Mouse (Mus musculus): ENCODE data around the gene Phc2. TPM values are rescaled to one million over a fixed set of nuclear protein-coding genes. Genes with fewer than 3 reads are reported as not detected.
A peak's percentile ranks its signal among the peaks of the same experiment; 100 is the strongest.

Phc2 gene
- polyA plus RNA-seq, 1 experiment from 2014 or later: 40.7 TPM

DNA sequence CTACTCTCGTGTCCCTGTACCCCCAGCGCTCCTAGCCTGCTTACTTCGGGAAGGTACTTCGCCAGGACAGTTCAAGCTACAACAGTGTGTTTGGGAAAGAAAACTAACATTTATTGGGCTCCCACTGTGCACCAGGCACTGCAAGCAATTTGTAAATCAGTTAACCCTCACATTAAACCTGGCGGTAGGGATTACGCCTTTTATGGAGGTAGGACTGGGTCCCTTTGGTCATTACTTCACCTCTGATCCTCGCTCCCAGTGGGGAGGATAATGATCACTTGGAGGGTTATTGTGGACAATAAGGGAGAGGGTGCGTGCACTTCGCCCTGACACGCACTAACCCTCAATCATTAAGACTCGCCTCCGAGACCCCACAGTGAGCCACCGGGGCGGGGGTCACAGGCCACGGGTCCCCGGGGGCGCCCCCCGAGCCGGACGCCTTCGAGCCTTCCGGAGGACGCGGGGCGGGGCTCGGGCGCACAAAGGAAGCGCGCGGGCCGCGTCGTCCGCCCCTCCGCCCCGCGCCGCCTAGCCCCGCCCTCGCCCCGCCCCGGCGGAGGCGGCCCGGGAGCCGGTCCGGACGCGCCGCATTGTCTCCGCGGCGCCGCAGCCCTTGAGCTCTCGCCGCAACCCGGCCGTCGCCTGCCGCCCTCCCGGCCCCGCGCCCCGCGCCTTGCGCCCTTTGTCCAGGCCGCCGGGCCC is 72.7 kb downstream of the Phc2 start:
- Histone ChIP-seq H3K27me3 (no peaks in the 10 kb centered on the region), H3K9ac (peak overlapping the region; percentile 99), H3K4me1 (peaks cover 48% of the 10 kb centered on the region), H3K36me3 (0 out of 2 replicates have a peak, but pooled peaks cover 7% of the 10 kb centered on the region), H3K4me3 (peak overlapping the region; percentile 96), H3K27ac (peak overlapping the region; percentile 91), H3K4me2 (peak overlapping the region; percentile 60), H3K9me3 (no peaks in the 10 kb centered on the region)
- WGBS: 2% methylated on average over 53 of the region's 68 CpGs
- peak; percentile 83 for ATAC-seq (ENCODE audit: insufficient number of reproducible peaks, low FRiP score, low TSS enrichment, low read depth)

DNA sequence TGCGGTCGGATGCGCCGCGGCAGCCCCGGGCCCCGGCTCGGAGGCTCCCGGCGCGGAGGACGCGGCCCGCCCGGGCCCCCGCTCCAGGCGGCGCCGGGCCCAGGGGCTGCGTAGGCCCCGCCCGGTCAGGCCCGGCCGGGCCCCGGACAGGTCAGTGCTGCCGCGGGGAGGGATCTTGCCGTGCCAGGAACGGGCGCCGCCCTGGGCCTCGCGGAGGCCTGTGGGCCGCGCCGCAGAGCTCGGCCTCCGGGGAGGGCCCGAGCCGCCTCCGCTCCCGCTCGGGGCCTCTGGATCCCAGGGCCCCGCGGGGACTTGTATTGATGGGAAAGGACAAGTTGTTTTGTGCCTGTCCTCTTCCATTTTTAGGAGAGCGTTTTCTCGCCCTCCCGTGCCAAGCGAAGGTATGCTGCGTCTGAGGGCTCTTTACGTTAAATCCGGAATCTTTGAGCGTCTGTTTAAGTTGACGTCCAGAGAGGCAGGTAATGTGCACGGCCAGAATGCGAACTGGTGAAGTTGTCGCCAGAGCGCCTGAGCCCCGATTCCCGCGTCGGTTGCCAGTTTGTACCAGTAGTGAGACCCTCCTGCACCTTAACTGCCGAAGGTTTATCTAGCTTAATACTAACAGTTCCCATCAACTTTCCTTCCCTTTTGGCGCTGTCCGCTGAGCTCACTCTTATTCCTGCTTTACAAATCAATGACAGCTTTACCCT is 73.4 kb downstream of the Phc2 start:
- Histone ChIP-seq H3K27me3 (no peaks in the 10 kb centered on the region), H3K4me3 (peak overlapping the region; percentile 96), H3K4me1 (peaks cover 52% of the 10 kb centered on the region), H3K4me2 (peak overlapping the region; percentile 60), H3K9me3 (no peaks in the 10 kb centered on the region), H3K27ac (peak overlapping the region; percentile 91), H3K9ac (peak overlapping the region; percentile 99), H3K36me3 (0 out of 2 replicates have a peak, but pooled peaks cover 7% of the 10 kb centered on the region)
- ATAC-seq (ENCODE audit: insufficient number of reproducible peaks, low FRiP score, low TSS enrichment, low read depth): peak; percentile 62; the same call in 1 of the 2 replicates
- under 1% methylated on average over 49 of the region's 65 CpGs for WGBS

DNA sequence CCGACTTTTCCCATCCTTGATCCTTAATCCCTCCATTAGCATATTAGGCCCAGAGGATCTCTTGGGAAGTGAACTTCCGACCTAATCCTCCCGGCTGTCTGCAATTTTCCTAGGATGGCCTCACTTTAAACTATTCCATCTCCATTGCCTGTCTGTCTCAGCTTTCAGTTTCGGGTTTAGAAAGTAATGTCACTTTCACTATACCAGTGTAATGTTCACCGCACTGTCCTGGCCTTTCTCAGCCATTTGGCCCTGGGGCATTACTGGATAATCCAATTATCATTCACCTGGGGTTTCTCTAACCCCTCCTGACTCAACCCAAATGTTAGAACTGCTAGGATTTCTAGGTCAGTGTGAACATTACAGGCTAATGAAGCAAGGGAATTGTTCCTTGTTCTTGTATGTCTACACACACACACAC is 73.9 kb downstream of the Phc2 start:
- Histone ChIP-seq H3K4me3 (peak overlapping the region; percentile 96), H3K4me2 (peak overlapping the region; percentile 60), H3K36me3 (peaks cover 7% of the 10 kb centered on the region; the same call in 1 of the 2 replicates), H3K27ac (peak overlapping the region; percentile 91; the same call in 1 of the 2 replicates), H3K9ac (peak overlapping the region; percentile 99), H3K9me3 (no peaks in the 10 kb centered on the region), H3K27me3 (no peaks in the 10 kb centered on the region), H3K4me1 (peaks cover 56% of the 10 kb centered on the region)
- WGBS: 0% methylated on average over 5 of the region's 5 CpGs
- ATAC-seq (ENCODE audit: insufficient number of reproducible peaks, low FRiP score, low TSS enrichment, low read depth): no peak

DNA sequence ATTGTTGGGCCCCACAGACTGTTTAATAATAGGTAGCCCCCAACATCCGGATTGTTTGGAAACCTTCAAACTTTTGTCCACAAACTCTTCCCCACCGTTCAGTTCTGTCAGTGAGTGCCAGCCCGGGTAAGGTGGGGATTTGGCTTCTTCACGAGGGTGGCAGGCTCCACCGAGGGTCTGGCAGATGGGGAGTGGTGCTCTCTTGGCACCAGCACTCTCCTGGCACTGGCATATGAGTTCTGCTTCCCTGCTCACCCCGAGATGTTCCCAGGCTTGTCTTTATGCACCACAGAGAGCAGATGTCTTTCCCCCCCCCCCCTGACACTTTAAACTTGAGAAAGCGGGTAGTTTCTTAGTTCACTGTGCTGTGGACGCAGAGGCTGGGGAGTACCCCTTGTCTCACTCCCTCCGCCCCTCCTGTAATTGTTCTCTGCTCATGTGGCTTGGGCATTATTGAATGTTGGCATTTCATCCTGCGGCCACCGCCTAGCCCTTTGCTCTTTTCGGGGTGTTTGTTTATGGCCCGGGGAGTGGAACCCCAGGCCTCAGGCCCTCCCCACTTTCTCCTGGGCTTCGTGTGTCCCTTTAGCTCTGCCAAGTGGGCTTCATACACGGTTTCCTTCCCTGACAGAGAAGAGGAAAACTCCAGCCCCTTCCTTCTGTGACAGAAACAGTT is 74.7 kb downstream of the Phc2 start:
- peak overlapping the region; percentile 60 for H3K4me2 ChIP-seq
- H3K4me3 ChIP-seq: peak overlapping the region; percentile 96
- peaks cover 63% of the 10 kb centered on the region for H3K4me1 ChIP-seq
- H3K27me3 ChIP-seq: no peaks in the 10 kb centered on the region
- H3K9me3 ChIP-seq: no peaks in the 10 kb centered on the region
- WGBS: 17% methylated on average over 15 of the region's 15 CpGs
- H3K9ac ChIP-seq: peak overlapping the region; percentile 99
- H3K36me3 ChIP-seq: peaks cover 7% of the 10 kb centered on the region; the same call in 1 of the 2 replicates
- H3K27ac ChIP-seq: peak overlapping the region; percentile 63; the same call in 1 of the 2 replicates
- ATAC-seq (ENCODE audit: insufficient number of reproducible peaks, low FRiP score, low TSS enrichment, low read depth): no peak

DNA sequence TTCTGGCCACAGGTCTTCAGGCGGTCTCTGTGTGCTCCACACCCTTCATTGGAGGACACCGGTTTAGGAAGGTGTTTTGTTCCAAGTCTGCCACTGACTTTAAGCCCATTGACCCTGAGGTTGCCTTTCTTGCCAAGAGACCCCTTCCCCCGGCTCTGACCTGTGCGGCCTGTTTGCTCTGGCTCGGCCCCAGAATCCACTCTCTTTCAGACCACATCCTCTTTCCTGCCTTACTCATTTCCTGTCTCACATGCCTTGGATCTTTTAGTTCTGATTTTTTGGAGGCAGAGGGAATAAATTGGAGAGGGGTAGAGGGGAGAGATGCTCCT is 75.2 kb downstream of the Phc2 start:
- Histone ChIP-seq H3K9ac (peak overlapping the region; percentile 99), H3K4me2 (peak overlapping the region; percentile 60), H3K27me3 (no peaks in the 10 kb centered on the region), H3K36me3 (peaks cover 7% of the 10 kb centered on the region; the same call in 1 of the 2 replicates), H3K4me1 (peaks cover 68% of the 10 kb centered on the region), H3K4me3 (peak overlapping the region; percentile 96), H3K27ac (peak overlapping the region; percentile 63), H3K9me3 (no peaks in the 10 kb centered on the region)
- no peak for ATAC-seq (ENCODE audit: insufficient number of reproducible peaks, low FRiP score, low TSS enrichment, low read depth)
- WGBS: 23% methylated on average over 5 of the region's 5 CpGs

DNA sequence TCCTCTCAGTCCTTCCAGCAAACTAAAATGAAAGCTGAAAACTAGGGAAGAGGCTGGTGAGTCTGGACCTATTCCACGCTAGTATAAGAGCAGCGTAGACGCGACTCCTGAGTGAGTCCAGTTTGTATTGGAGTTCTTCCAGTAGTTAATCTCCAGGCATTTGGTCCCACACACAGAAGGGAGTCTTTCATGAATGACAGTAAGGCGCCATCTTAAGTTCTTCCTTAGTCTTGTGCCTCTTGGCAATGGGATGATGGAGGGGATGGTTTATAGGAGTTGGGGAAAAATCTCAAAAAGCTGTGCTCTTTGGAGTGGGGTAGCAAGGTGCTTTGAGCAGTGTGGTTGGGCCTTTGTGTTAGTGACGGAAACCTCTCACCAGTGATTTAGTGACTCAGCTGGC is 75.8 kb downstream of the Phc2 start:
- ATAC-seq (ENCODE audit: insufficient number of reproducible peaks, low FRiP score, low TSS enrichment, low read depth): no peak
- peaks cover 74% of the 10 kb centered on the region for H3K4me1 ChIP-seq
- no peaks in the 10 kb centered on the region for H3K27me3 ChIP-seq
- peak overlapping the region; percentile 60 for H3K4me2 ChIP-seq
- H3K4me3 ChIP-seq: peak overlapping the region; percentile 96
- WGBS: 49% methylated on average over 6 of the region's 6 CpGs
- no peaks in the 10 kb centered on the region for H3K9me3 ChIP-seq
- peak overlapping the region; percentile 63 for H3K27ac ChIP-seq
- H3K36me3 ChIP-seq: peaks cover 7% of the 10 kb centered on the region; the same call in 1 of the 2 replicates
- H3K9ac ChIP-seq: no peak overlapping the region

DNA sequence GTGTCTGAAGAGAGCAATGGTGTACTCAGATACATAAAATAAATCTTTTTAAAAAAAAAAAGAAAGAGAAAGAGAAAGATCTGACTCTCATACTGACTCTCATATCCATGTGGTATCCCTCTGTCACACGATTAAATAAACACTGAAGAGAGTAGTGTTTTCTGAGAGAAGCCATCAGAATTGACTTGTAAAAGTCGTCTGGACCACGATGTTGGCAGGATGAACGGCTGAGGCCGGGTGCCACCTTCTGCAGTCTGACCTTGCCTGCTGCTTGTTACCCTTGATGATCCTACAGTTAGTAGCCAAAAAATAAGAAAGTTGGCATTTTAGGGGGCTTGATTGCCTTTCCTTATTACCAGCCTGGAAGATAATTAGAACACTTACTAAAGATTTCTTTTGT is 78.3 kb downstream of the Phc2 start:
- Histone ChIP-seq H3K4me3 (no peak overlapping the region), H3K36me3 (peaks cover 7% of the 10 kb centered on the region; the same call in 1 of the 2 replicates), H3K4me1 (peaks cover 86% of the 10 kb centered on the region)

DNA sequence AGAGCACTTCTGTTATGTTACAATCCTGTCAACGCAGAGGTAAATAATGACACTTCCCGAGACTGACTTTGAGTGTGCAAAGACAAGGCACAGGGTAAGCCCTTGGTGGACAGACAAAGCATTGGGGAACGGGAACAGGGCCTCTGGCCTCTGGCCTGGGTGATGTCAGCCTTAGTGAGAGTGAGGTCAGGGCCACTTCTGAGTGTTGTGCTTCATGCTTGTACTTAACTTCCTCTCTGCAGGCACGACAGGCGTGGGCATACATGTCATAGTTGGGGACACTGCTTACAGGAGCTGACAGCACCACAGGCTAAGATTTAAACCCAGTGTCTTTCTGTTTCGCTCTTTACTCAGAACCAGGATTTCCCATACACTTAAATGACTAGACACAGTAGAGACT is 79.0 kb downstream of the Phc2 start:
- ATAC-seq (ENCODE audit: insufficient number of reproducible peaks, low FRiP score, low TSS enrichment, low read depth): no peak
- Histone ChIP-seq H3K4me3 (no peak overlapping the region), H3K9me3 (no peaks in the 10 kb centered on the region), H3K4me1 (peaks cover 88% of the 10 kb centered on the region), H3K36me3 (peaks cover 7% of the 10 kb centered on the region; the same call in 1 of the 2 replicates), H3K27me3 (no peaks in the 10 kb centered on the region), H3K4me2 (peak overlapping the region; percentile 10), H3K9ac (no peak overlapping the region), H3K27ac (peak overlapping the region; percentile 57)
- 55% methylated on average over 6 of the region's 6 CpGs for WGBS

More for the DNA sequence above, 78.3 kb downstream of the Phc2 start:
- Histone ChIP-seq H3K9ac (no peak overlapping the region), H3K4me2 (no peak overlapping the region), H3K27ac (no peak overlapping the region), H3K9me3 (no peaks in the 10 kb centered on the region), H3K27me3 (no peaks in the 10 kb centered on the region)
- no peak for ATAC-seq (ENCODE audit: insufficient number of reproducible peaks, low FRiP score, low TSS enrichment, low read depth)
- WGBS: 47% methylated on average over 5 of the region's 5 CpGs

DNA sequence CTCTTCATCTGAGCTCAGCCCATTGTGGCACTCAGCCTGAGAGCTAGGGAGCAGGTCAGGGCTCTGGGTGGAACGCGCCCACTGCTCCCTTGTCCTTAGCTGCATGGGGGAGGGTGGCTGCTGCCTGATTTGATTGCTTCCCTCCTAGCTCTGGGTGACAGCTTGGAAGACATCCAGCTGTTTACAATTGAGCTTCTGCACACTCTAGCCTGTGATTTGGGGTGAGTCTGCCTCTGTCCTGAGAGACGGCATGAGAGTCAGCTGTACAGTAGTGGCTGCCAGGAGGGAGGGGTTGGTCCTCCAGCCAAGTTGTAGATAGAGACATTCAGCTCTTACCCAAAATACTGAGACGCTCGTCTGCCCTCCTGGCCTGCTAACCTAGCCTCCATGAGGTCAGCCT is 79.7 kb downstream of the Phc2 start:
- Histone ChIP-seq H3K4me2 (peak overlapping the region; percentile 13; the same call in 1 of the 2 replicates), H3K9ac (no peak overlapping the region)
- WGBS: 35% methylated on average over 5 of the region's 5 CpGs

DNA sequence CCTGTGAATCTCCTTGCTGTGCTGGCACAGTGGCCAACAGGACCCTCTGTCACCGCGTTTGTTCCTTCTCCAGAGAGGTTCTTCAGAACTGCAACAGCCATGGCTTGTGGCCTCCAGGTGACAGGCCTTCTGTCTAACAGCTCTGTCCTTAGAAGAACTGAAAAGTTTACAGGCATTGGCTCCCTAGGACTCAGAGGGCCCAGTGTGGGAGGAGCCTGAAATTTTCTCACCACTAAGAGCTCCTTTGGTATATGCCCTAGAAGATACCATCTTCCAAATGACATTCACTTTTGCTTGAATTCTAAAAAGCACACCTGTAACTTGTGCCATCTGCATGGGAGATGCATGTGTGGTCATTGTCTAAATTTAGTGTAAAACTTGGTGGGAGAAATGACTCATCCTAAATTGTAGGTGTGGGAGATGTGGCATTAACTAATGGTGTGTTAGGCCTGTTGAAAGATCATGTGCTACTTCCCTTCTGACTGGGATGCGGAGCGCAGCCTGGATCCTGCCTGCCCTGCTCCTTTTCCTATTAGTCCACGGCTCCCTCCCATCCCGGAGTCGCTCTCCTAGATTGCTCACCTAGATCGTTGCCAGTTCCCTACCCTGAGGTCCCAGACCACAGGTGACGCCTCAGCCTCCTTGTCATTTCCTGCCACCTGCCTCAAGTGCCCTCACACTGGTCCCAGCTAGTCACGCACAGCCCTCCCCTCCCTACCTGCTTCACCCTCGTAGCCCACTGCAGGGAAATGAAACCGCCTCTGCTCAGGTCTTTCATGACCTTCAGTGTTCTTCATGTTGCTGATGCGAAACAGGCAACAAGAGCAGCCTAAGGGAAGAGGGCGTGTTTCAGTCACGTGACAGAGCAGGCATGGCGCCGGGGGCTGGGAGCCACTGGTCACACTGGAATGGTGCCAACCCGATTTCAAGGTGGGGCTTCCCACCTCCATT is 80.5 kb downstream of the Phc2 start:
- H3K36me3 ChIP-seq: peaks cover 7% of the 10 kb centered on the region; the same call in 1 of the 2 replicates
- 0 out of 2 replicates have a peak overlapping the region, but pooled peaks have one; percentile 13 for H3K4me2 ChIP-seq
- no peaks in the 10 kb centered on the region for H3K27me3 ChIP-seq
- peak overlapping the region; percentile 57 for H3K27ac ChIP-seq
- no peak overlapping the region for H3K4me3 ChIP-seq
- no peaks in the 10 kb centered on the region for H3K9me3 ChIP-seq
- peak; percentile 25; the same call in 1 of the 2 replicates for ATAC-seq (ENCODE audit: insufficient number of reproducible peaks, low FRiP score, low TSS enrichment, low read depth)
- 47% methylated on average over 18 of the region's 18 CpGs for WGBS
- H3K9ac ChIP-seq: no peak overlapping the region
- peaks cover 73% of the 10 kb centered on the region for H3K4me1 ChIP-seq

More for the DNA sequence above, 79.7 kb downstream of the Phc2 start:
- Histone ChIP-seq H3K9me3 (no peaks in the 10 kb centered on the region), H3K27ac (peak overlapping the region; percentile 57), H3K4me3 (no peak overlapping the region), H3K36me3 (peaks cover 7% of the 10 kb centered on the region; the same call in 1 of the 2 replicates), H3K27me3 (no peaks in the 10 kb centered on the region), H3K4me1 (peaks cover 81% of the 10 kb centered on the region)
- ATAC-seq (ENCODE audit: insufficient number of reproducible peaks, low FRiP score, low TSS enrichment, low read depth): no peak
